Mouse (Mus musculus) CH12.LX (cell line): ENCODE results near the gene Gm20481.

ENCODE experiments used
- CTCF ChIP-seq, 2 experiments: IDR thresholded peaks in 1 of 2; conservative IDR thresholded peaks in 1 of 2; 2 replicates each; pipeline ENCODE4 v1.5.1; 2011 to 2012; ENCODE audit warnings: low read depth in 2 of 2, low read length in 2 of 2, improper control_type of control experiment in 1 of 2, inconsistent platforms in 1 of 2, mild to moderate bottlenecking in 1 of 2, moderate library complexity in 1 of 2
- HCFC1 ChIP-seq: IDR thresholded peaks from 2 replicates; pipeline ENCODE4 v1.6.1; 2012; ENCODE audit warnings: low read depth, mild to moderate bottlenecking, inconsistent platforms, low read length, improper control_type of control experiment
- JUND ChIP-seq: conservative IDR thresholded peaks from 2 replicates; pipeline ENCODE4 v1.6.1; 2011; ENCODE audit warnings: low read depth, low read length, improper control_type of control experiment
- MAX ChIP-seq: IDR thresholded peaks from 2 replicates; pipeline ENCODE4 v1.6.1; 2011; ENCODE audit warnings: low read length, improper control_type of control experiment
- POLR2A ChIP-seq: IDR thresholded peaks from 2 replicates; pipeline ENCODE4 v1.6.1; 2011; ENCODE audit warnings: low read depth, mild to moderate bottlenecking, improper control_type of control experiment, low read length
- POLR2AphosphoS2 ChIP-seq: IDR thresholded peaks from 2 replicates; pipeline ENCODE4 v1.6.1; 2011; ENCODE audit warnings: low read depth, low read length, improper control_type of control experiment
- RCOR1 ChIP-seq: conservative IDR thresholded peaks from 2 replicates; pipeline ENCODE4 v1.6.1; 2012; ENCODE audit warnings: low read depth, mild to moderate bottlenecking, inconsistent platforms, low read length, improper control_type of control experiment
- TCF12 ChIP-seq: IDR thresholded peaks from 2 replicates; pipeline ENCODE4 v1.6.1; 2014; ENCODE audit warnings: low read depth, mild to moderate bottlenecking, inconsistent platforms, low read length, improper control_type of control experiment

GRCm38 (mm10) chr17:34960702-34961493, 8.8 kb upstream of the Gm20481 start:
- TF ChIP-seq MAX (no peak), POLR2AphosphoS2 (no peak), HCFC1 (no peak), TCF12 (no peak), CTCF (conservative IDR thresholded peaks at IDR 0.05 in 1 of 2, IDR thresholded peaks at IDR 0.05 in 1 of 2; ENCODE audit: low read depth in 2 of 2, low read length in 2 of 2) (no peak), POLR2A (no peak), JUND (no peak), RCOR1 (no peak)
